Mouse (Mus musculus) ES-E14 (cell line): ENCODE data around the gene Cidec.

Source experiments
- HCFC1 ChIP-seq: IDR thresholded peaks from 2 replicates; pipeline ENCODE4 v1.6.1; 2012; ENCODE audit warnings: low read length, inconsistent platforms, borderline replicate concordance; ENCODE audit not compliant: insufficient read depth
- MAFK ChIP-seq: IDR thresholded peaks from 2 replicates; pipeline ENCODE4 v1.6.1; 2014; ENCODE audit warnings: mild to moderate bottlenecking, low read depth, low read length, inconsistent platforms; ENCODE audit not compliant: insufficient read depth
- ZC3H11A ChIP-seq: IDR thresholded peaks from 2 replicates; pipeline ENCODE4 v1.6.1; 2012; ENCODE audit warnings: low read depth, mild to moderate bottlenecking, inconsistent platforms, low read length, borderline replicate concordance

- TF ChIP-seq ZC3H11A (no peak), MAFK (no peak), HCFC1 (no peak)
These were observed 6.5 kb upstream of the Cidec start for GRCm38 (mm10) chr6:113442087-113442441.
